Mouse (Mus musculus) embryo, embryonic 10.5 days (tissue): ENCODE results near the gene Cttnbp2.
A peak's percentile ranks its signal among the peaks of the same experiment; 100 is the strongest.

ENCODE experiments used
- DNase-seq: peaks from one replicate; pipeline ENCODE4 v3.0.0-alpha.2; 2015; ENCODE audit warnings: low spot score

Gene Cttnbp2

GRCm38 (mm10) chr6:18467777-18468176, 46.9 kb downstream of the Cttnbp2 start:
- no peak for DNase-seq

GRCm38 (mm10) chr6:18466227-18466626, 48.4 kb downstream of the Cttnbp2 start:
- DNase-seq, result no peak

GRCm38 (mm10) chr6:18465626-18466025, 49.0 kb downstream of the Cttnbp2 start:
- peak; percentile 29 for DNase-seq

- DNase-seq, result no peak
These were observed 55.0 kb downstream of the Cttnbp2 start for GRCm38 (mm10) chr6:18459657-18460056.

GRCm38 (mm10) chr6:18450551-18451193, 64.0 kb downstream of the Cttnbp2 start:
- no peak for DNase-seq

GRCm38 (mm10) chr6:18448078-18448477, 66.6 kb downstream of the Cttnbp2 start:
- DNase-seq, result no peak

- no peak for DNase-seq
These were observed 67.7 kb downstream of the Cttnbp2 start for GRCm38 (mm10) chr6:18446917-18447316.

- DNase-seq, result no peak
These were observed 68.3 kb downstream of the Cttnbp2 start for GRCm38 (mm10) chr6:18446359-18446758.

- DNase-seq, result no peak
These were observed 68.9 kb downstream of the Cttnbp2 start for GRCm38 (mm10) chr6:18445747-18446146.

GRCm38 (mm10) chr6:18442303-18442702, 72.3 kb downstream of the Cttnbp2 start:
- DNase-seq, result no peak

GRCm38 (mm10) chr6:18440918-18441532, 73.6 kb downstream of the Cttnbp2 start:
- DNase-seq, result no peak

GRCm38 (mm10) chr6:18436127-18436812, 78.4 kb downstream of the Cttnbp2 start:
- DNase-seq, result peak; percentile 30

- no peak for DNase-seq
These were observed 79.7 kb downstream of the Cttnbp2 start for GRCm38 (mm10) chr6:18434828-18435531.

GRCm38 (mm10) chr6:18434355-18434754, 80.3 kb downstream of the Cttnbp2 start:
- DNase-seq, result no peak

- no peak for DNase-seq
These were observed 82.3 kb downstream of the Cttnbp2 start for GRCm38 (mm10) chr6:18432362-18432761.

- no peak for DNase-seq
These were observed 82.8 kb downstream of the Cttnbp2 start for GRCm38 (mm10) chr6:18431891-18432290.

- no peak for DNase-seq
These were observed 84.6 kb downstream of the Cttnbp2 start for GRCm38 (mm10) chr6:18430062-18430461.

GRCm38 (mm10) chr6:18424822-18425221, 89.8 kb downstream of the Cttnbp2 start:
- no peak for DNase-seq

GRCm38 (mm10) chr6:18424367-18424766, 90.3 kb downstream of the Cttnbp2 start:
- no peak for DNase-seq

- no peak for DNase-seq
These were observed 91.5 kb downstream of the Cttnbp2 start for GRCm38 (mm10) chr6:18423112-18423511.

GRCm38 (mm10) chr6:18421561-18421960, 93.1 kb downstream of the Cttnbp2 start:
- no peak for DNase-seq

GRCm38 (mm10) chr6:18420660-18421059, 94.0 kb downstream of the Cttnbp2 start:
- no peak for DNase-seq
